Mouse (Mus musculus): ENCODE measurements around the gene Cd6. TPM values are rescaled to one million over a fixed set of nuclear protein-coding genes. Genes with fewer than 3 reads are reported as not detected.

The Cd6 gene
- polyA plus RNA-seq, 1 experiment = 41.0 TPM

GRCm38 (mm10) chr19:10868623-10869141, 38.8 kb upstream of the Cd6 start:
- Histone ChIP-seq H3K36me3 (ENCODE audit: control insufficient read depth, insufficient read depth, low read length) (peaks cover 16% of the 10 kb centered on the region), H3K4me1 (ENCODE audit: control insufficient read depth, insufficient read depth, insufficient read length) (peaks cover 7% of the 10 kb centered on the region), H3K27ac (ENCODE audit: insufficient read depth, low read length) (no peak overlapping the region), H3K27me3 (ENCODE audit: control insufficient read depth, insufficient read depth, low read length) (peaks cover 3% of the 10 kb centered on the region), H3K4me3 (ENCODE audit: extremely low read depth, insufficient read depth, insufficient read length) (no peak overlapping the region; the same call in 1 of the 2 replicates)
- 9% methylated on average over 17 of the region's 17 CpGs for WGBS
- no peak for TF ChIP-seq POLR2A (IDR thresholded peaks at IDR 0.05; ENCODE audit: low read depth, low read length)
- no peak for TF ChIP-seq CTCF (IDR thresholded peaks at IDR 0.05; ENCODE audit: extremely low read depth, insufficient read depth, insufficient read length, insufficient replicate concordance)
- DNase-seq (ENCODE audit: low read depth in 1 of 2, low spot score in 2 of 2) = no peak

DNA sequence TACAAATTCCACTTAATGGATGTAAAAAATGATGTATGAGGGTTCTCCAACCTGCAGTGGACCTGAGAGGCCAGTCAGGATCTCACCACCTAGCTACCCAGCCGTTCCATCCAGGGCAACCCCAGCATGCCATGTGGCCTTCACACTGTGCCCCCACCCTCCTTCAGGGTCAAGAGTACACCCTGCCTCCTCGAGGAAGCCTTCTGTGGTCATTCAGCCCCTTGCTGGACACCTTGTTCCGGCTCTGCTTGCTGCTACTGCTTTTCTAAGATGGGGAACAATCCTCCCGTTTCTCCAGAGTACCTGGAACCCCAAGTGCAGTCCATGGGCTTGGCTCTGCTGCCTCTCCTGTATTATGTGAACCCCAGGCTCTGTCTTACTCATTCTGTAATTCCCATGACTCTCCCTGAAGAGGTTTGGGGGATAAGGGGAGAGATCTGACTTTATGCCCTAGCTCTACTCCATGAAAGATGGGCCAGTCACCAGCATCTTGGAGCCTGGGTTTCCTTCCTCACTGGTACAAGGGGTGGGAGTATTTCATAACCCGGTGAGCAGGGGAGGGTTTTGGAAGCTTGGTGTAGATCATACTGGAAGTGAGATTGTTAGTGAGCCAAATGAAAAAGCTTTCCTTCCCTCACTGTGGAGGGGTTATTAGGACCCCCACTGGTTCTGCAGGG, 38.2 kb upstream of the Cd6 start:
- DNase-seq (ENCODE audit: low read depth in 1 of 2, low spot score in 2 of 2) = no peak
- H3K27me3 ChIP-seq (ENCODE audit: control insufficient read depth, insufficient read depth, low read length) = peaks cover 3% of the 10 kb centered on the region
- H3K36me3 ChIP-seq (ENCODE audit: control insufficient read depth, insufficient read depth, low read length) = peaks cover 10% of the 10 kb centered on the region
- 60% methylated on average over 5 of the region's 5 CpGs for WGBS
- H3K4me1 ChIP-seq (ENCODE audit: control insufficient read depth, insufficient read depth, insufficient read length) = peaks cover 7% of the 10 kb centered on the region
- no peak overlapping the region for H3K27ac ChIP-seq (ENCODE audit: insufficient read depth, low read length)
- no peak overlapping the region for H3K4me3 ChIP-seq (ENCODE audit: extremely low read depth, insufficient read depth, insufficient read length)
- TF ChIP-seq POLR2A (IDR thresholded peaks at IDR 0.05; ENCODE audit: low read depth, low read length) (no peak), CTCF (IDR thresholded peaks at IDR 0.05; ENCODE audit: extremely low read depth, insufficient read depth, insufficient read length, insufficient replicate concordance) (no peak)

- Histone ChIP-seq H3K4me3 (ENCODE audit: extremely low read depth, insufficient read depth, insufficient read length) (no peak overlapping the region), H3K27ac (ENCODE audit: insufficient read depth, low read length) (no peak overlapping the region), H3K4me1 (ENCODE audit: control insufficient read depth, insufficient read depth, insufficient read length) (peaks cover 7% of the 10 kb centered on the region), H3K36me3 (ENCODE audit: control insufficient read depth, insufficient read depth, low read length) (peaks cover under 1% of the 10 kb centered on the region), H3K27me3 (ENCODE audit: control insufficient read depth, insufficient read depth, low read length) (peaks cover 3% of the 10 kb centered on the region)
- DNase-seq (ENCODE audit: low read depth in 1 of 2, low spot score in 2 of 2) = no peak
- TF ChIP-seq POLR2A (IDR thresholded peaks at IDR 0.05; ENCODE audit: low read depth, low read length) = no peak
- TF ChIP-seq CTCF (IDR thresholded peaks at IDR 0.05; ENCODE audit: extremely low read depth, insufficient read depth, insufficient read length, insufficient replicate concordance) = no peak
- WGBS = 92% methylated on average over 13 of the region's 13 CpGs
Observed at GRCm38 (mm10) chr19:10866351-10866750, 36.5 kb upstream of the Cd6 start.

GRCm38 (mm10) chr19:10860072-10860497, 30.2 kb upstream of the Cd6 start:
- Histone ChIP-seq H3K27ac (ENCODE audit: insufficient read depth, low read length) (no peak overlapping the region), H3K4me3 (ENCODE audit: extremely low read depth, insufficient read depth, insufficient read length) (no peak overlapping the region), H3K27me3 (ENCODE audit: control insufficient read depth, insufficient read depth, low read length) (no peaks in the 10 kb centered on the region), H3K36me3 (ENCODE audit: control insufficient read depth, insufficient read depth, low read length) (peaks cover 2% of the 10 kb centered on the region; the same call in 1 of the 2 replicates), H3K4me1 (ENCODE audit: control insufficient read depth, insufficient read depth, insufficient read length) (no peaks in the 10 kb centered on the region; the same call in 1 of the 2 replicates)
- WGBS = 85% methylated on average over 22 of the region's 22 CpGs
- no peak for DNase-seq (ENCODE audit: low read depth in 1 of 2, low spot score in 2 of 2)
- no peak for TF ChIP-seq CTCF (IDR thresholded peaks at IDR 0.05; ENCODE audit: extremely low read depth, insufficient read depth, insufficient read length, insufficient replicate concordance)
- TF ChIP-seq POLR2A (IDR thresholded peaks at IDR 0.05; ENCODE audit: low read depth, low read length) = no peak

- Histone ChIP-seq H3K4me3 (ENCODE audit: extremely low read depth, insufficient read depth, insufficient read length) (no peak overlapping the region), H3K27me3 (ENCODE audit: control insufficient read depth, insufficient read depth, low read length) (no peaks in the 10 kb centered on the region), H3K4me1 (ENCODE audit: control insufficient read depth, insufficient read depth, insufficient read length) (no peaks in the 10 kb centered on the region; the same call in 1 of the 2 replicates), H3K27ac (ENCODE audit: insufficient read depth, low read length) (no peak overlapping the region), H3K36me3 (ENCODE audit: control insufficient read depth, insufficient read depth, low read length) (peaks cover 4% of the 10 kb centered on the region; the same call in 1 of the 2 replicates)
- TF ChIP-seq POLR2A (IDR thresholded peaks at IDR 0.05; ENCODE audit: low read depth, low read length) = no peak
- no peak for TF ChIP-seq CTCF (IDR thresholded peaks at IDR 0.05; ENCODE audit: extremely low read depth, insufficient read depth, insufficient read length, insufficient replicate concordance)
- WGBS = 65% methylated on average over 2 of the region's 2 CpGs
- DNase-seq (ENCODE audit: low read depth in 1 of 2, low spot score in 2 of 2) = no peak
Observed at GRCm38 (mm10) chr19:10856520-10856919, 26.7 kb upstream of the Cd6 start.

- H3K36me3 ChIP-seq (ENCODE audit: control insufficient read depth, insufficient read depth, low read length) = peaks cover 4% of the 10 kb centered on the region; the same call in 1 of the 2 replicates
- WGBS = 86% methylated on average over 3 of the region's 3 CpGs
- DNase-seq (ENCODE audit: low read depth in 1 of 2, low spot score in 2 of 2) = no peak
- H3K27ac ChIP-seq (ENCODE audit: insufficient read depth, low read length) = no peak overlapping the region
- H3K27me3 ChIP-seq (ENCODE audit: control insufficient read depth, insufficient read depth, low read length) = no peaks in the 10 kb centered on the region
- H3K4me1 ChIP-seq (ENCODE audit: control insufficient read depth, insufficient read depth, insufficient read length) = no peaks in the 10 kb centered on the region; the same call in 1 of the 2 replicates
- TF ChIP-seq CTCF (IDR thresholded peaks at IDR 0.05; ENCODE audit: extremely low read depth, insufficient read depth, insufficient read length, insufficient replicate concordance) (no peak), POLR2A (IDR thresholded peaks at IDR 0.05; ENCODE audit: low read depth, low read length) (no peak)
- H3K4me3 ChIP-seq (ENCODE audit: extremely low read depth, insufficient read depth, insufficient read length) = no peak overlapping the region
Observed at GRCm38 (mm10) chr19:10855422-10855821, 25.6 kb upstream of the Cd6 start.
